ENCODE assay signal across 8 mouse cellular contexts in genomic region chr6:35177650-35178272, GRCm38 (mm10). TPM values are rescaled to one million over a fixed set of nuclear protein-coding genes. Genes with fewer than 3 reads are reported as not detected.
DNase-seq lines count a peak whose midpoint lies in the region; ATAC-seq and TF ChIP-seq lines count a peak whose summit lies in the region.

No protein-coding gene starts in this region.

- no peaks in the 10 kb centered on the region for H3K9me3 ChIP-seq in hindbrain, embryonic 12.5 days (replicated peaks)
- H3K9me3 ChIP-seq in neural tube, embryonic 13.5 days: no peaks in the 10 kb centered on the region

- TF ChIP-seq CTCF in embryonic fibroblast, embryonic 13.5 days (IDR thresholded peaks at IDR 0.05; ENCODE audit: borderline replicate concordance, insufficient read depth, low read length): no peak
- no peak for TF ChIP-seq CTCF in lung, adult 2 months (IDR thresholded peaks at IDR 0.05; ENCODE audit: insufficient read depth, low read length)

- H3K4me1 ChIP-seq in embryonic fibroblast, embryonic 13.5 days (ENCODE audit: control insufficient read depth, insufficient read depth, low read length): no peaks in the 10 kb centered on the region
- H3K4me1 ChIP-seq in hindbrain, embryonic 12.5 days: peaks cover 10% of the 10 kb centered on the region; the same call in 1 of the 2 replicates
- peaks cover 3% of the 10 kb centered on the region; the same call in 1 of the 2 replicates for H3K4me1 ChIP-seq in lung, adult 2 months (ENCODE audit: control insufficient read depth, insufficient read depth, low read length)
- H3K4me1 ChIP-seq in neural tube, embryonic 13.5 days (replicated peaks): peaks cover 11% of the 10 kb centered on the region

- peak overlapping the region; percentile 66 for H3K4me3 ChIP-seq in embryonic fibroblast, embryonic 13.5 days (ENCODE audit: insufficient read depth, low read length)
- peak overlapping the region; percentile 94 for H3K4me3 ChIP-seq in hindbrain, embryonic 12.5 days
- H3K4me3 ChIP-seq in lung, adult 2 months (replicated peaks; ENCODE audit: extremely low read depth, low read depth, low read length): peak overlapping the region; percentile 99
- H3K4me3 ChIP-seq in neural tube, embryonic 13.5 days: peak overlapping the region; percentile 78

- DNase-seq in left cerebral cortex, postnatal 10 days (ENCODE audit: extremely low spot score in 1 of 2, low spot score in 2 of 2): peak; percentile 11 to 59
- no peak for DNase-seq in left cerebral cortex, adult 9 months (ENCODE audit: low spot score in 2 of 2)
- peak; percentile 54 to 58 for DNase-seq in adrenal gland, postnatal 36 days
- DNase-seq in lung, adult 2 months: no peak
- no peak for DNase-seq in layer of hippocampus, postnatal 36 days

- no peak for TF ChIP-seq POLR2A in embryonic fibroblast, embryonic 13.5 days (IDR thresholded peaks at IDR 0.05; ENCODE audit: low read depth, low read length)
- no peak for TF ChIP-seq POLR2A in lung, adult 2 months (IDR thresholded peaks at IDR 0.05; ENCODE audit: borderline replicate concordance, extremely low read depth, low read depth, low read length)

- H3K9ac ChIP-seq in hindbrain, embryonic 12.5 days: peak overlapping the region; percentile 96
- H3K9ac ChIP-seq in neural tube, embryonic 13.5 days: peak overlapping the region; percentile 90

- under 1% methylated on average over 65 of the region's 69 CpGs for WGBS in hindbrain, embryonic 12.5 days
- WGBS in lung, adult 2 months: under 1% methylated on average over 69 of the region's 69 CpGs
- under 1% methylated on average over 69 of the region's 69 CpGs for whole genome bisulfite sequencing in neural tube, embryonic 13.5 days

- intact Hi-C loops in left cerebral cortex, postnatal 10 days (cut with DNase I): loop anchor here (5.0 kb wide), 1 partner anchor 45 kb away; the partner anchor contains the start of gene Cnot4

- no peaks in the 10 kb centered on the region for H3K36me3 ChIP-seq in hindbrain, embryonic 12.5 days
- no peaks in the 10 kb centered on the region for H3K36me3 ChIP-seq in neural tube, embryonic 13.5 days

- H3K27me3 ChIP-seq in hindbrain, embryonic 12.5 days: no peaks in the 10 kb centered on the region
- H3K27me3 ChIP-seq in neural tube, embryonic 13.5 days: no peaks in the 10 kb centered on the region

- ATAC-seq in hindbrain, embryonic 12.5 days (ENCODE audit: low FRiP score): peak; percentile 78
- peak; percentile 87 for ATAC-seq in neural tube, embryonic 13.5 days (ENCODE audit: low read depth)

- peak overlapping the region; percentile 69; the same call in 1 of the 2 replicates for H3K27ac ChIP-seq in embryonic fibroblast, embryonic 13.5 days (ENCODE audit: insufficient read depth, low read length)
- peak overlapping the region; percentile 98 for H3K27ac ChIP-seq in hindbrain, embryonic 12.5 days
- peak overlapping the region; percentile 98 for H3K27ac ChIP-seq in neural tube, embryonic 13.5 days (replicated peaks)

- H3K4me2 ChIP-seq in hindbrain, embryonic 12.5 days (replicated peaks): peak overlapping the region; percentile 90
- peak overlapping the region; percentile 84 for H3K4me2 ChIP-seq in neural tube, embryonic 13.5 days

RNA-seq across cellular contexts. Expression of gene Nup205, which starts 0.5 kb away (rescaled TPM):
- 10 to 100 TPM; 28.4 to 31.7 TPM for total RNA-seq in left cerebral cortex, postnatal 10 days (2021)
- total RNA-seq in adrenal gland, postnatal 36 days (2021): 10 to 100 TPM; 31.6 to 42.0 TPM
- polyA plus RNA-seq in embryonic fibroblast, embryonic 13.5 days (2011; ENCODE audit: insufficient read length, low read depth, missing spikeins): 67.7 and 68.7 TPM in 2 replicates
- polyA plus RNA-seq in hindbrain, embryonic 12.5 days (2016; fragmentation: Nextera tagmentation; extraction: Ambion mirVana): 42.4 and 42.8 TPM in 2 replicates
- polyA plus RNA-seq in lung, adult 2 months (2012; rRNA removed): 7.8 and 11.7 TPM in 2 replicates
- polyA plus RNA-seq in neural tube, embryonic 13.5 days (2015; fragmentation: Nextera tagmentation; extraction: Ambion mirVana): 21.3 and 23.5 TPM in 2 replicates
- total RNA-seq in layer of hippocampus, postnatal 36 days (2021): 10 to 100 TPM; 28.3 to 29.7 TPM

RNA-seq across cellular contexts. Expression of gene Cnot4, which starts 44.2 kb away (rescaled TPM):
- total RNA-seq in left cerebral cortex, postnatal 10 days (2021): 10 to 100 TPM; 38.4 to 39.2 TPM
- 10 to 100 TPM; 23.3 to 33.5 TPM for total RNA-seq in adrenal gland, postnatal 36 days (2021)
- polyA plus RNA-seq in embryonic fibroblast, embryonic 13.5 days (2011; ENCODE audit: insufficient read length, low read depth, missing spikeins): 26.8 and 34.6 TPM in 2 replicates
- polyA plus RNA-seq in hindbrain, embryonic 12.5 days (2016; fragmentation: Nextera tagmentation; extraction: Ambion mirVana): 32.6 and 33.0 TPM in 2 replicates
- 8.7 and 8.9 TPM in 2 replicates for polyA plus RNA-seq in lung, adult 2 months (2012; rRNA removed)
- polyA plus RNA-seq in neural tube, embryonic 13.5 days (2015; fragmentation: Nextera tagmentation; extraction: Ambion mirVana): 35.0 and 38.3 TPM in 2 replicates
- 10 to 100 TPM; 45.9 to 50.6 TPM for total RNA-seq in layer of hippocampus, postnatal 36 days (2021)

Comparison
In these comparisons a context has a peak if more than half of its experiments do, and no peak if none do; other contexts are left out.
1. DNase-seq: peak in left cerebral cortex, postnatal 10 days (2 of 2) and adrenal gland, postnatal 36 days (2 of 2); none in left cerebral cortex, adult 9 months (0 of 2), lung, adult 2 months (single experiment) and layer of hippocampus, postnatal 36 days (0 of 2).
2. Peak in every context shown above with its lines, with median percentiles within 50 percentile points of each other: H3K27ac ChIP-seq and H3K4me3 ChIP-seq.